Mouse (Mus musculus) lung, postnatal 4 days (tissue): ENCODE measurements around the gene Tnni1.

Experiments
- DNase-seq, 2 experiments: peaks; one replicate each; pipeline ENCODE4 v3.0.0; 2021

Gene Tnni1

DNA sequence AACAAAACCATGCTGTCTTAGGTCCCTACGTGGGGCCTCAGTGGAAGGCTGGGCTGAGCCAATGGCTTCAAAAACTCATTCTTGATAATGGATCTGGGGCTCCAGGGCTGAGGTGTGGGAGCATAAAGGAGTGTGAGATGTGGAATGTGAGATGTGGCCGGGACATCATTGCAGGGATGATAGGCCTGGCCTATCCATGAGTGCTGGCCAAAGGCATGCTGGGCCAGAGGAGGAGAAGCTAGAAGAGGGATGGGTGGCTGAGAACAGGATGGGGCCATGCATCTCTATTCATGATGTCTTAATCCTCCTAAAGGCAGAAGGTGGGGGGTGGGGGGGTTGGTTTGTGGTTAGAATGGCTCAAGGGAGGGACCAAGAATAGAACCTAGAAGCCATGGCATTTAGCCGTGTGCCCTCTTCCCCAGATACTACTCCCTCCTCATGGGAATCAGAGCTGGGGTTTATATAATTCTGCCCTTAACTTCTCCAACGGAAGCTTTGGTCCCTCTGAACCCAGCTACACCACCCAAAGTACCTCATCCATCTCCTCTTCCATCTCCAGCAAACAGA, 11.8 kb upstream of the Tnni1 start:
- no peak for DNase-seq

DNA sequence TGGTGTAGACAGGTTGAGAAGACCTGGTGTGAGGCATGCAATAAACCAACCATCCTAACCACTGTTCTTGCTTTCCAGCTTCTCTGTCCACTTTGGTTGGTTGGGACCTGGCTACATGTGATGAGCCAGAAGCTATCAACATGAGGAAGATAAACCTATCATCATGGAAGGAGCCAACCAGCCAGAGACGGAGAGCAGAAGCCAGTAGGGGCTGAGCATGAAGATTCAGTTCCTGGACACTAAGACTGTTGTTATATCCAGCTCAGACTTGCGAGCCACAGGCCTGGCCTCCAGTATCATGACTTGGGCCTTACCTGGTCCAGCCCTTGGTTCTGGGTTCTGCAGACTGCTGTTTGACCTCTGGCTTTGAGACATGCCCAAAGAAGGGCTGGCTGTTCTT, 10.8 kb upstream of the Tnni1 start:
- DNase-seq: no peak

DNA sequence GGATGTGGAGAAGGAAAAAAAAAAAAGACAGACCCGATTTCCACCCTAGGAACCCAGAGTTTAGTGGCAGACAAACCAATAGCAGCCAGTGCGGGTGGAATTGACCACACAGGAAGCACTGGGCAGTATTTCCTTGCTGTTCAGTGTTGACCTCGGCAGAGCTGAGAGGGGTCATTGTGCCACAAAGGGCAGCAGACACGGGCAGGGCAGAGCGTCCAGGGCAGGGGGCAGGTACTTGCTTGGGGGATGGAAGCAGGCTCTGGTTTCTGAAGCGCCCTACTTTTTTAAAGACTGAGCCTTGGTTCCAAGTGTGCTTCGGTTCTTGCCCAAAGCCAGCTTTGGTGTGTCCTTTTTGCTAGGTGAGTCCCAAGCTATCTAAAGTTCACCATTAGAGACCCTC, 9.0 kb upstream of the Tnni1 start:
- DNase-seq: no peak

DNA sequence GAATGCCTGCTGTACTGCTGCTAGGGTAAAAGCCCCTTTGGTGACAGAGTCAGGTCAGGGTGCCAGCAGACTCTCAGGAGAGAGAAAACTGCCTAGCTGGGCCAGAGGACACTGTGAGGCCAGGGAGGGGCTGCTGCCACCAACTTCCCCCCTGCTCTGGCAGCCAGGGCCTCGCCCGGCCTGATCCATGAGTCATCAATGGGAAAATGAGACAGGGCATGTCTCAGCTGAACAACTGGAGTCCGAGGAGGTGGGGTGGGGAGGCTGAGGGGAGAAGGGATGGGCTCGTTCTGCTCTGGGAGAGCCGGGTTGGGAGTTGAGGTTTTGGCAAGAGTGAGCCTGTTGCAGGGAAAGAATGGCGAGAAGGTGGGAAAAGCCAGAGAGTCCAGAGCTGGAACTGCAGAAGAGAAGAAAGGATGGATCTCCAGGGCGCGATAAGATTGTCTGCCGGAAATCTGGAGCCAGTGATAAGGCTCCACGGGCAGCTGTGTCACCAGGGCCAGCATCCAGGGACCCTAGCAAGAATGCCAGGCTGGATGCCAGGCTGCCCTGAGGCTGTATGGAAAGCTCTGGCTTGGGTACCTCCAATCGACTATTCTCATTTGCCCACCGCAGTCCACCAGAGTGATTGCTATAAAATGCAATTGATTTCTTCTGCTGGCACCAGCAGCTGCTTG, 8.2 kb upstream of the Tnni1 start:
- peak; percentile 65 to 74 for DNase-seq

DNA sequence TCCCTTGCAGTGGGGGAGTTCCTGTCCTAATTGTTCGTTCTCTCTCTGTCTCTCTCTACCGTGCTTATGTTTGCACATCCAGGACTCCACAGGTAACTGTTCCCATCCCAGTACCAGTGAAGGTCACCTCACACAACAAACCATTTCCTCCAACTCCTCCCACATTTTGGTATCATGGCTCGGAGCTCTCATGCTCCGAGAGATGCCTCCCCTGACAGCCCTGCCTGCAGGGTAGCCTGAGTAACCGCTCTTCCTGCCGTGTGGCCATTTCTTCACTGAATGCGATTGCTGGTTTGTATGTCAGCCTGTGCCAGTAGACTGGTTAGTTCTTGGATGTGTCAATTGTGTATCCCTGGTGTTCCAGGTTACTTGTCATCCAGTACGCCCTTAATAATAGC, 7.7 kb upstream of the Tnni1 start:
- DNase-seq: no peak

DNA sequence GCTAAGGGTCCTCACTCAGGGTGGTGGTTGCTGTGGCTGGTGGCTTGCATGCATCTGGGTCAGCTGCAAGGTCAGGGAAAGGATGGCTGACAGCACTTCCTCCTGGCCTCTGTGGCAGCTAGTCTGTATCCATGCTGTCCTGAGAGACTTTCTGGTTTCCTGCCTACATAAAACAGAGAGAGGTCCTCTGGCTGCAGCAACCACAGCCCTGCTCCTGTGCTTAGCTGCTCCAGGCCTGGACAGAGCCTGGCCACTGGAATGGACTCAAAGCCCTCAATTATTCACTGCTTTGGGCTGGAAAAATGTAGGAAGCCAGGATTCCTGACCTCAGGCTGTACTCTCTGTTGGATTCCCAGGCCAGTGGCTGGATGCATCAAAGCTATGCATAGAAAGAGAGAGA, 2.6 kb upstream of the Tnni1 start:
- DNase-seq: no peak

DNA sequence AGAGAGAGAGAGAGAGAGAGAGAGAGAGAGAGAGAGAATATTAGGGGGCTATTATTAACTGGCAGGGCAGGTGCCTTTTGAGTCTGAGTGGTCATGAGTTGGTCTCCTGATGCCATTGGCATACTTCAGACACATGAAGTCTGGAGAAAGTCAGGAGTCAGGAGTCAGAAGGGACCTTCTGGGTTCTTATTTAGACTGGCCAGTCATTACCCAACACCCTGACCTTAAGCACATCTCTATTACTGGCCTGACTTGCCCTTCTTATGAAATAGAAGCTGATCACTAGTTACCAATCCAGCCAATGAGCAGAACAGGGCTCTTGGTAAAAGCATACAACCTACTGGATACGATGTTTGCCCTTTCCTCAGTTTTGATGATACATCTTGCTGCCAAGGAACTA, 2.2 kb upstream of the Tnni1 start:
- no peak for DNase-seq

DNA sequence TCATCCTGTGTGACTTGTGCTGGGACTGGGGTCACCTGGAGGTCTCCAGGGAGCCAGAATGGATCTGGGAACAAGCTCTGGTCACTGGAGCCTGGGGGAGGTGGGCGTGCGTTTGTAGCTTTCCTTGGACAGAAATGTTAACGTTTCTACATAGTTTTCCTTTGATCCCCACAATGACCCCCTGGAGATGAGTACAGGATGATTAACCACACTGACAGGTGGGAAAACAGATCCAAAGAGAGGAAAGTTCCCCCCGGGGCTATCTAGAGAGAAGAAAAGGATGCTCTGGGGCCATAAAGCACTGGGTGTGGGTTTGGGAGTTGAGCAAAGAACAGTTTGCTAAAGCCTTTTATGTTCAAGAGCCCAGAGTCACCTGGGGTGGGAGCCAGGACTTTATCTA, 1.4 kb downstream of the Tnni1 start:
- no peak for DNase-seq

DNA sequence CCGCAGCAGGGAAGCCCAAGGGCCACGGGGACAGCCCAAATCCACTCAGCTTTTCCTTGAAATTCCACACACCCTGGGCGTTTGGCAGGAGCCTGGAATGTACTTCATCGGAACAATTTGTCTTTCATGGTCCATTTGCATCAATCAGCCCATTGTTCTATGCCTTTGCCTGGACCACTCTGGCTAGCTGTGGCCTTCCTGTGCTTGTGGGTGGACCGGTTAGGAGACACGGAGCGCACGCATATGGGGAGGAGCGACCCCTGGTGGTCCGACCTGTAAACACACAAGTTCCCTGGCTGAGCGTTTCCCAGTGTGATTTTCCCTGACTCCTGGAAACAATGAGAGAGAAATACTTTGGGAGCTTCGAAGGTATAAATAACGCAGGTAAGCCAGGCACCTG, 2.0 kb downstream of the Tnni1 start:
- peak; percentile 78 to 85 for DNase-seq

DNA sequence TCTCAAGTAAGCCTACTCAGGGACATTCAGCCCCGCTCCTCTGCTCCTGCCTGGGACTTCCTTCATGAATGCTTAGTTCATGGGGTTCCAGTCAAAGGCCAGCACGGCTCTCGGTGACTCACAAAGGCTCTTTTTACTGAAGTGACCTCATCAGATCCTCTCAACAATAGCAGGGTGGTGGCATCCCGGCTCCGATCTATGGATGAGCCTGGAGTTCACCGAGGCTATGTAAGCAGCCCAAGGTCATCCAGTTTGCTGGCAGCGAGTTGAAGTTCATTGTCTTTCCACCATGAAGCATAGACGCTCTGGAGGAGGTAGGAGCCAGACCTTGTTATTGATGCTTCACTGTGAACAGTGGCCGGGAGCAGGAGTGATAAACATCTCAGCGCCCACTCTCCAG, 3.6 kb downstream of the Tnni1 start:
- peak; percentile 50 to 65 for DNase-seq

DNA sequence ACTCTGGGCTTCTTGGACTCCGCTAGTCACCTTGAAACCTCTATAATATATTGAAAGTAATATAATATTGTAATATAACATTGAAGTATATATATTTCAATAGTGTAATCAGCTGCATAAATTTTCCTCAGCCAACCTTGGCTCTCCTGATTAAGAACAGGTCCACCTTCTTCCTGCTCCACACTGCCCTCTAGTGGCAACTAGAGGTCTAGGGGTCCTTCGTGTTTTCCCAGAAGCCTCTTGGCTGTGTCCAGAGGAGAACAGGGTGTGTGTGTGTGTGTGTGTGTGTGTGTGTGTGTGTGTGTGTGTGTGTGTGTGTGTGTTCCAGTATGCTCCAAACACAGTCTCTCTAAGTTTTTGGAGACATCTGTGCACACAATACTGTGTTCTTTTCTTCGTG, 8.6 kb downstream of the Tnni1 start:
- DNase-seq: peak; percentile 73 to 86

DNA sequence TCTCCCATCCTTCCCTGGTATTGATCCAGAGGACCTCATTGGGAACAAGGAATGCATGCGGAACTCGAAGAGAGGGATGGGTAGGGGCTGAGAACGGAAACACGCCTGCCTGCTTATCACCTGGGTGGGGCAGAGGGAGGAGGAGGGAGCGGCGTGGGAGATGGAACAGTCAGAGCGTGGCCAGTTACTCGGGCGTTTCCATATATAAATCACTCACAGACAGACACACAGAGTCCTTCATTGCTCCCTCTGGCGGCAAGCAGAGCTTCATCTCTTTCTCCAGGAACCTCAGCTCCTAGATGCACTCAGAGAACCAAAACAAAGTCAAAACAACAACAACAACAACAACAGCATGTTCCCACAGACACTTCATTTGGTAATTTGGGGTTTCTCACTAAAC, 9.5 kb downstream of the Tnni1 start:
- peak; percentile 49 to 58 for DNase-seq

DNA sequence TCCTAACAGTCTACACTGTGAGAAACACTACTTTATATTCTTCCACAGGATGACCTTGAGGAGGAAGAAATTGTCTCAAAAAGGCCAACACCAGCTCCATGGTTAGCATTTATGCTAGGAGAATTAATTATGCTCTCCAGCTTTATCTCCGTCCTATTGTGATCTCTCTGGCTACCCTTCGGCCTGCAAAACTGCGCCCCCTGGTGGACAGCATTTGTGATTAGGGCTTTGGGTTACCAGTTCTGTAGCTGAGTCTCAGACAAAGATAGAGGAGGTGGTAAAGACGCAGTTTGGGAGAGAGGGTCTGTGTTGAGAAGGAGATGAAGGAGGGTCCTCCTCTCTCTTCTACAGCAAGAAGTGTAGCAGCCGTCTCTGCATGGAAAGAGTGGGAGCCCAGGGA, 10.6 kb downstream of the Tnni1 start:
- peak; percentile 68 to 84 for DNase-seq

DNA sequence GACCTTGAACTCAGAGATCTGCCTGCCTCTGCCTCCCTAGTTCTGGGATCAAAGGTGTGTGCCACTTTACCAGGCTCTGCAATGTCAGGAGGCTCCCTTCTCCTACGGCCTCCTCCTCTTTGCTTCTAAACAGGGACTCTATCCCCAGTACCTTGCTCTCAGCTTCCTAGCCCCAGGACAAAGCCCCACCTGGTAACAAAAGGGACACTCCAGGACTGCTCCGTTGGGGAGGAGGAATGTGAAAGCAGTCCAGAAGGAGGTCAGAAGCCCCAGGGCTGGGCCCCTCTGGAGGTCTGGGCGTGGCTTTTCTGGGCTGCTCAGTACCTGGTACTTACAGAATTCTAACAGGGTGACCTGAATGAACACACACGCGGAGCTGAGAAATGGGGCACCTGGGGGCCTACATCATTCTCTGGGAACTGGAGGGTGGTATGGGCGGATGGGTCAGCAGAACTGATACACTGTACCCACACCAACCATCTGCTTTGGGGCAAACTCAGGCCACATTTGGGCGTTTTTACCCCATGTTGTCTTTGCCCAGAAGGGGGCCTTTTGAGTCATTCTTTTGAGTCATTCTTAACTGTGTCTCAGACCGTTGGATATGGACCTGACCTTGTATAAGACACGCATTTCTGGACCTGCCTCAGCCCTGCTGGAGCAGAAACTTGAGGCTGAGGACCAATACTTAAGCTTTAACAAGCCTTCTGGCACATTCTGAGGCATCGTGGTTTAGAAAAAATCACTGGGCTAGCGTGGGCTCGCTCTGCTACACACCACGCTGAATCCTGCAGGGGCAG, 13.1 kb downstream of the Tnni1 start:
- no peak for DNase-seq

DNA sequence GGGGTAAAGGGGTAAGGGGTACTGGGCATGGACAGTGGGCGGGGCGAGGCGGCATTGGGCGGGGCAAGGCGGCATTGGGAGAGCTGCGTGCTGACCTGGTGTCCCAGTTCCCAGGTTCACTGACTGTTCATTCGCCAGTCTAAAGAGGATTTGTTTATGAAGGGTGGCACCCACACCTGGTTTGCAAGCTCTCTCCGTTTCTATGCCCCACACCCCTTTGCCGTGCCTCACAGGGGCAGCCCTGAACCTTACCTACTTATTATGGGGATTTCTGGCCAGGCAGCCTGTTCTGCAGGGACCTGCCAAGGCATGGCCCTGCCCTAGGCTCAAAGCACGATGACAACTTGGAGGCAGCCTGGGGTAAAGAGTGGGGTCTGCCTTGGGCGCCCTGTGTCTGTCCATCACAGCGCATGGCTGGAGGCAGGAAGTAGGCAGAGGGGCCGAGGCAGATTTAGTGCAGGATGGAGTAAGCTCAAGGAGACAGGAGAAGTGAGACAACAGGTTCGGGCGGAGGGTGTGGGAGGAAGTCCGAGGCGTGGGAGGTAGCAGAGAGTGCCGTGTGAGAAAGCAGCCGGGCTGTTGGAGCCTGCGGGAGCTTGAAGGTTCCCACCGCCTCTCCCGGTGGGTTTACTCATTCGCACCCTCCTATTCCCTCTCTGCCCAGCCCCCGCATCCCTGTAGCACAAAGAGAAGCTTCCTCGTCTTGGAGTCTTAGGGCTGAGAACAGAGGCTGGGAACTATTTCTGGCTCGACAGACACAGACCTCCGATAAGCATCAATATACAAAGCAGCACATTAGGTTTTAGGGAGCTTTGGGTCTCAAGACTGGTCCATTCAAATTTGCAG, 14.4 kb downstream of the Tnni1 start:
- DNase-seq: peak; percentile 61 to 64

DNA sequence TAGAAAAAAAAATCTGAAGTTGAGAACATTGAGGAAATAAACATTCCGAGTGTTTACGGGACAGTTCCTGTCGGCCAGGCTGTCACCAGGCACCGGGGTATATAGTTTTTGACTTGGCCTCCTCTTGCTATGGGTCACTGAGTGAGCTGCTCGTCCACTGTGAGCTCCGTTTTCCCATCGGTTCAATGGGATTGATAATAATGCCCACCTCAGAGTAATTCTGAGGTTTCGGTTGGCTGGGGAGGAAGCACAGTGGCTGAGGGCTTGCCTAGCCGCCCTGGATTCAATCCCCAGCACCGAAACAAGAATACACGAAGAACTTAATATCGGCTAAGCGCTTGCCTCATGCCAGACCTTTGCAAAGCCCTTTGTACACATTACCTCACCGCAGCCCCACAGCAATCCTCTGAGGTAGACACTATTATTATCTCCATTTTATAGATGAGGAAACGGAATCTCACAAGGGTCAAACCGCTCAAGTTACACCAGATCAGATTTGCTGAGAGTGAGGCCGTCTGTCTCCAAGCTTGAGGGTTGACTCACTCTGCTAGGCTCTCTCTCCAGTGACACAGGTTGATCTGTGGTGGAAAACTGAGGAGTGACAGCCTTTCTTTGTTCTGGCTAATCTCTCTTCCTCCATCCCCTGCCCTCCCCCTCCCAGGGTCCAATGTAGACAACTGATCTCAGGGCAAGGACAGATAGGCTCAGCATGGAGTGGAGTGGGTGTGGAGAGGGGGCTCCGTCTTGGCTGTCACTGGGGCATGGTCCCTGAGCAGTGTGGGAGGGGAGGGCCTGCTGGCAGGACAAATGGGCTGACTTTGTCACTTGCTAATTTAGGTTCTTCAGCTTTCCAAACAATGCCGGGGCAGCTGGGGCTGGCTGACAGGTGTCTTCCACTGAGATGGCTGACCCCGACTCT, 15.2 kb downstream of the Tnni1 start:
- DNase-seq: peak; percentile 28 to 43

DNA sequence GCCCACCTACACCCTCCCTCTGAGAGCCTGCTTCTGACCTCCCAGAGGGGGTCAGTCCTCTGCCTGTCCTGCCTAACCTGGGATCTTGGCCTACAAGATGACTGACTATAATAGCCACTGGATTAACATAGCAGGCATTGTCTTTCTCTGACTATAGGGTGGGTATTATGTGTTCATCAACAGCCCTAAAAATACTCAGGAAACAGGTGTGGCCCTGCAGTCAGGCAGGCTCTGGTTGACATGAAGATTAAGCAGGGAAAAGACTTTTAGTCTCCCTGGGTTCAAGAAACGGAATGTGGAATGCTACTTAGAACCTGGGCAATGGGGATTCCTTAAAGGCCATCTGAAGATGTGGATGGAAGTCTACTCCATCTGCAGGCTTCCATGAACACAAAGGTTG, 19.3 kb downstream of the Tnni1 start:
- DNase-seq: no peak

DNA sequence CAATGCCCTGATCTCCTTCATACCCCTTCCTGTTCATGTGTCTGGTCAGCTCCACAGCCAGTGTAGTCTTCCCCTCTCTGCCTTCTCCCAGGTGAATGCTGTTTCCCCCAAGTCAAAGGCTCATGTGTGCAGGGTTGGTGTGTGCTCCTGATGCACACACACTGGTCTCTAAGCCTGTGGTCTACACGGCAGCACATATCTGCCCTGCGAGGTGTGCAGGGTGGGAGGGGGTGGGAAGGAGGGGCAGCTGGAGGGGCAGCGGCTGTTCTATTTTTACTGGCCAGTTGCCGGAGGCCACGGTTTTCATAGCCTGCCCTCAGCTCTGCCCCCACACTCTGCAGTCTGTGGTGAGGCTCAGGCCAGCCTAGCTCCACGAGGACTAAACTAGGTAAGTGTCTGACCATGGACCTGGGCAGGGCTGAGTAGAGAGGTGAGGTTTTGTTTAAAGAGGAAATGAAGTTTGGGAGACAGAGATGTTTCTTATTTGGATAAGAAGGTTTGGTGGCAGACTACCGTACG, 19.9 kb downstream of the Tnni1 start:
- DNase-seq: no peak

DNA sequence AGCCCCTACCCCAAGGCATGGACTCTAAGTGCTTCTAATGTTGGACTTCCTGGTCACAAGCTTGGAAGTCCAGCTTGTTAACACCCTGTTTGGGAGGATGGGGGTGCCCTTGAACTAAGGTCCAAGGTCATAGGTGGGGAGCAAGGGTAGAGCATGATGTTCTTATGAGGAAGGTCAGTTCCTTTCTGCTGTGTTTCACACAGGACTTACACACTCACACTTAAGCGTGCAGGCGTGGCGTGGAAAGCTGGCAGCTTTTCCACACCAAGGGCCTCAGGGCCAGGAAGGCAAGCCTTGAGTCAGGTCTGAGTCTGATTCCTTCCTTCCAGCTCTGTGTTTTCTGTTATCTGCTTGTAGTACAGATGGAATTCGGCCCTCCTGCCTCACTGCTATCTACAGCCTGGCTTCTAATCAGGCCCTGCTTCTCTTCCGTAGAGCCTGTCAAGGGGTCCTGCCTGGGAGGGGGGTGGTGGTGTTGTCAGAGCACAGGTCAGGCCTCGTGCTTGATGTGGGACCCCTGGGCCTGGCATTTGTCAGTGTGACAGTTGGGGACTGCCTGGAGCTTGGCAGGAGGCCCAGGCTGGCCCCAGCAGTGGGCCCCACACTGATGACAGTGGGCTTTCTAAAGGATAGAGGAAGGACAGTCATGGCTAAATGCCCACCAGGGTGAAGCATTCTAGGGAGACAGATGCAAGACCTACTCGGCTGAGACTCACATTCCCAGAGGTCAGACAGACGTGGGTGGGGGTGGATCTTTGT, 21.1 kb downstream of the Tnni1 start:
- peak in 1 of 2 experiments; percentile 53 for DNase-seq

DNA sequence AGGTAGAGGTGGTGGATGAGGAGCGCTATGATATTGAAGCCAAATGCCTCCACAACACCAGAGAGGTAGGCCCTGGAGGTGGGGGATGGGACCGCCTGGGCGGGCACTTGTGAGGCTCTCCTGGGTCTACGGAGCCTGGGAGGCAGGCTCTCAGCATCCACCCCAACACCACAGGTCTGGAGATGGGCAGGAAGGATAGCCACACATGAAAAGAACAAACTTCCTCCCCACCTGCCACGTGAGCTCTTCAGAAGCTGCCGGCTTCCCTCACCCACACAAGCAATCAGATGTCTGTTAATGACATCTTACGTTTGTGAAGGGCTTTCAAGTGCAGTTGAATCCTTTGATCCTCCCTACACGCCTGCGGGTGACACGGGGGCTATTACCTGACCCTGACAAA, 28.3 kb downstream of the Tnni1 start:
- DNase-seq: no peak

DNA sequence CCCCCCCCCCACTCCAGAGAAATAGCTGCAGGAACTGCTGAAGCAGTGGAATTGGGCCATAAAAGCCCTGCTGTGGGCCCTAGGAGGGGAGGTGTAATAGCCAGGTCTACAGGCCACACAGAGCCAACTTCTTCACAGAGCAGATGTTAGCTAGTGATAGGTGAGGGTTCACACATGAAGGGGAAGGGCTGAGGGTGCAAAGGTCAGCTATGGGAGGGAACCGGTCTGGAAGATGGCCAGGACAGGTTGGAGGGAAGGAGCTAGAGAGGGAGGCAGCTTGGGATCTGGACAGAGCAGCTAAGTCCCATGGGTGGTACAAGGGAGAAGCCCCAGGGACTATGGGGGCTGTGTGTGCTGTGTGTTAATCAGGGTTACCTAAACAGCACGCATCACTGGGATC, 30.9 kb downstream of the Tnni1 start:
- no peak for DNase-seq
